Mouse (Mus musculus) spleen, adult 2 months (tissue): Measurements from ENCODE around the gene Acsbg1.

Source experiments
- CTCF ChIP-seq: fragments of 200-500 bp; IDR thresholded peaks from 2 replicates; pipeline ENCODE4 v1.5.1; 2011; ENCODE audit warnings: mild to moderate bottlenecking, inconsistent platforms; ENCODE audit not compliant: insufficient read depth, insufficient read length, insufficient replicate concordance; ENCODE audit errors: extremely low read depth
- POLR2A ChIP-seq: fragments of 200-500 bp; IDR thresholded peaks from 2 replicates; pipeline ENCODE4 v1.6.1; 2011; ENCODE audit warnings: low read depth, low read length, inconsistent platforms

DNA sequence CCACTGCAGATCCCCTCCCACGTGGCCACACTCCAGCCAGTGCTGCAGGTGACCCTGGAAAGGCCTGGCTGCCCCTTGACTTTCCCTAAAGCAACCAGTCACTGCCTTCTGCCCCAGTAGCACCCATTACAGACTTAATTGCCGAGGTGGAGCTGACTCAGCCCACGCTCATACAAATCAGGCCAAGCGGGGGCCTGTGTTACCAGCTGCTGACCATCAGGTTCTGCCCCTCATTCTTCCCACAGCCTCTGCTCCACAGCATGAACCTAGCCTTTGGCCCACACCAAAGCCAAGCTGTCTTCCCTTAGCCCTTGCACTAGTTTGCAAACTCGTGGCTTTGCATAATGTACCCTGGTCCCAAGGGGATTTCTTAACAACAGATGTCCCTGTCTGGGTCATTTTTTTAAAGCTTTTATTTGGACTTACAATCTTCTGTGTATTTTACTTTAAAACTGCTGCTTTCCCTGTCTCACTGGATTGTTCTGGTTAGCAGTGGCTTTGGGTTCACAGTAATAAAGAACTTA is 57.5 kb downstream of the Acsbg1 start:
- TF ChIP-seq CTCF, result no peak
- TF ChIP-seq POLR2A, result no peak
